Mouse (Mus musculus) myocyte (in vitro differentiated cells): ENCODE measurements around the gene Hist2h3b.

Experiments
- CEBPB ChIP-seq: IDR thresholded peaks from 2 replicates; pipeline ENCODE4 v1.6.1; 2011; ENCODE audit warnings: mild to moderate bottlenecking, moderate library complexity; ENCODE audit not compliant: poor library complexity, insufficient read depth, severe bottlenecking
- E2F4 ChIP-seq: IDR thresholded peaks from one replicate; pipeline ENCODE4 v1.6.1; 2011; ENCODE audit warnings: mild to moderate bottlenecking, control low read depth, moderate library complexity; ENCODE audit not compliant: insufficient read depth
- MAX ChIP-seq: IDR thresholded peaks from one replicate; pipeline ENCODE4 v1.6.1; 2011; ENCODE audit warnings: low read depth, mild to moderate bottlenecking, control low read depth
- MYOD1 ChIP-seq, 3 experiments: IDR thresholded peaks; one replicate each; pipeline ENCODE4 v1.6.1; 2011; ENCODE audit warnings: control low read depth in 2 of 3, low read depth in 2 of 3, mild to moderate bottlenecking in 2 of 3, moderate library complexity in 1 of 3; ENCODE audit not compliant: insufficient read length in 2 of 3, control insufficient read depth in 1 of 3
- MYOG ChIP-seq, 3 experiments: IDR thresholded peaks; one replicate each; pipeline ENCODE4 v1.6.1; 2011; ENCODE audit warnings: control low read depth in 2 of 3, low read depth in 2 of 3, mild to moderate bottlenecking in 2 of 3; ENCODE audit not compliant: insufficient read length in 2 of 3, control insufficient read depth in 1 of 3, insufficient read depth in 1 of 3
- POLR2A ChIP-seq: IDR thresholded peaks from one replicate; pipeline ENCODE4 v1.6.1; 2011; ENCODE audit warnings: low read depth, mild to moderate bottlenecking, control low read depth, moderate library complexity; ENCODE audit not compliant: insufficient read length
- POLR2AphosphoS2 ChIP-seq: IDR thresholded peaks from one replicate; pipeline ENCODE4 v1.6.1; 2011; ENCODE audit warnings: low read depth, control low read depth; ENCODE audit not compliant: insufficient read length
- REST ChIP-seq: IDR thresholded peaks from one replicate; pipeline ENCODE4 v1.6.1; 2011; ENCODE audit warnings: mild to moderate bottlenecking, control low read depth, moderate library complexity; ENCODE audit not compliant: insufficient read depth, insufficient read length
- SRF ChIP-seq: IDR thresholded peaks from one replicate; pipeline ENCODE4 v1.6.1; 2011; ENCODE audit warnings: low read depth; ENCODE audit not compliant: control insufficient read depth, insufficient read length
- TCF12 ChIP-seq: IDR thresholded peaks from one replicate; pipeline ENCODE4 v1.6.1; 2011; ENCODE audit warnings: mild to moderate bottlenecking, control low read depth; ENCODE audit not compliant: poor library complexity, insufficient read depth, severe bottlenecking
- TCF3 ChIP-seq: IDR thresholded peaks from one replicate; pipeline ENCODE4 v1.6.1; 2011; ENCODE audit warnings: low read depth, control low read depth; ENCODE audit not compliant: insufficient read length
- USF1 ChIP-seq: IDR thresholded peaks from one replicate; pipeline ENCODE4 v1.6.1; 2011; ENCODE audit warnings: low read depth, mild to moderate bottlenecking, control low read depth, moderate library complexity

DNA sequence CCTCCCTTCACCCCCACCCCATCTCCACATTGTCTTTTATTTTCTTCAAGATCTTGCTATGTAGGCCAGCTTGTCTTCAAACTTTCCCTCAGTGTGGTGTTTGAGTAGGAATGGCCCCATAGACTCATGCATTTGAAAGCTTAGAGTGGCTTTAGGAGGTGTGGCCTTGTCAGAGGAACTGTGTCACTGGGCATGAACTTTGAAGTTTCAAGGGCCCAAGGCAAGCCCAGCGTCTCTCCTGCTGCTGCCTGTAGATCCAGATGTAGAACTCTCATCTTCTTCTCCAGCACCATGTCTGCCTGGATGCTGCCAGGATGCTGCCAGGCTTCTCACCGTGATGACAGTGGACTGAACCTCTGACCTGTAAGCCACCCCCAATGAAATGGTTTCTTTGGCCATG is 39.6 kb upstream of the Hist2h3b start:
- TF ChIP-seq MAX (no peak), USF1 (no peak), POLR2AphosphoS2 (no peak), TCF12 (no peak), POLR2A (no peak), CEBPB (no peak), TCF3 (no peak), SRF (no peak), MYOG (IDR thresholded peaks at IDR 0.05; ENCODE audit: control insufficient read depth in 1 of 3, insufficient read depth in 1 of 3, insufficient read length in 2 of 3, low read depth in 2 of 3) (no peak), MYOD1 (IDR thresholded peaks at IDR 0.05; ENCODE audit: control insufficient read depth in 1 of 3, insufficient read length in 2 of 3, low read depth in 2 of 3) (no peak), E2F4 (no peak), REST (no peak)
